ENCODE assay signal across 9 mouse cellular contexts in the genomic region with DNA sequence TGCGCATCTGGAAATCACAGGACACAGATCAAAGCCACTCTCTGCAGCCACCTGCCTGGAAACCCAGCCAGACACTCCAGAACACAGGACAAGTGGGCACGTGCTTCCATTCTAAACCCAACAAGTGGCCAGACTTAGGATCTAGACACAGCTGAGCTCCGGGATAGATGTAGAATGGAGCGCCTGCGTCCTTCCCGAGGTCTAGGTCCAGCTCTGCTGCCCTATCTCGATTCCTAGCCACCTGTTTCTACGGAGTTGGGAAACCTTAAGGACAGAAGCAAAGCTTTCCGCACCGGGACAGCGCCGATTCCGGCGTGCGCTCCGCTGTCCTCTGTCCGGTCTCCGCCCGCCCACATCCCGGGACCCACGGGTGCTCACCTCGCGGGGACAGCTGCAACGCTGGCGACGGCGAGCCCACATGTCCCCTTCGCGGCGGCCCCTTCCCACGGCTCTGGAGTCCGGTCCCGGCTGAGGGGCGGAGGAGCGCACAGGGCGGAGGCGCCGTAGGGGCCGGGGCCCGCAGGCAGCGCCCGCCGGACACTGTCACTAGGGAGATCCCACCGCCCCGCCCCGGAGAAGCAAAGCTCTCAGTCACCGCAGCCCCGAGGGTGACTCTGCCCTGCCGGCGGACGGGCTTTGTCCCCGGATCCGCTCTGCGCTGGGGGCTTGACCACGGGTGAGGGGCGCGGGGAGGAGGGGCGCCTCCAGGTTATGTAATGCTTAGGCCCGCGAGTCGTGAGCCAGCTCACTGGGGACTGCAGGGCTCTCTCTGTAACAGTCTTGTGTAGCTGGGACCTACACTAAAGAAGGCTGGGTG. TPM values are rescaled to one million over a fixed set of nuclear protein-coding genes. Genes with fewer than 3 reads are reported as not detected.
DNase-seq lines count a peak whose midpoint lies in the region; ATAC-seq lines count a peak whose summit lies in the region.
"Had no signal": no experiment of that assay in that cellular context is flagged by ENCODE, and none has a peak within 500 bp of the region (broad histone marks: within the 10 kb centered on the region; RNA-seq: fewer than 3 reads in every experiment).

Gene Slc16a12, minus strand, starts transcription at position 602 of the 817 bp plus-strand sequence.

- peak within 1 kb of the TSS; percentile 60 for H3K4me3 ChIP-seq in brown adipose tissue, adult 24 weeks (ENCODE audit: insufficient read depth, low read depth, low read length)
- H3K4me3 ChIP-seq in intestine, embryonic 16.5 days (ENCODE audit: low read length) = peak within 1 kb of the TSS; percentile 62
- H3K4me3 ChIP-seq in liver, embryonic 13.5 days (replicated peaks) = peak within 1 kb of the TSS; percentile 62

- H3K27me3 ChIP-seq in intestine, embryonic 16.5 days (replicated peaks; ENCODE audit: control insufficient read depth, insufficient read depth, low read length) = no peaks in the 10 kb centered on the region
- peaks cover 30% of the 10 kb centered on the region for H3K27me3 ChIP-seq in liver, embryonic 13.5 days

- no peak within 1 kb of the TSS for H3K27ac ChIP-seq in brown adipose tissue, adult 24 weeks (replicated peaks; ENCODE audit: low read depth, low read length)
- H3K27ac ChIP-seq in intestine, embryonic 16.5 days (ENCODE audit: low read length) = peak within 1 kb of the TSS; percentile 26; the same call in 1 of the 2 replicates
- H3K27ac ChIP-seq in liver, embryonic 13.5 days = peak within 1 kb of the TSS; percentile 72

- no peaks in the 10 kb centered on the region for H3K36me3 ChIP-seq in intestine, embryonic 16.5 days (ENCODE audit: control insufficient read depth, insufficient read depth, low read length)
- H3K36me3 ChIP-seq in liver, embryonic 13.5 days = no peaks in the 10 kb centered on the region
- H3K36me3 ChIP-seq: G1E had no signal

- H3K9me3 ChIP-seq in intestine, embryonic 16.5 days (ENCODE audit: control insufficient read depth, low read length) = no peaks in the 10 kb centered on the region
- no peaks in the 10 kb centered on the region for H3K9me3 ChIP-seq in liver, embryonic 13.5 days (replicated peaks)
- H3K9me3 ChIP-seq: G1E had no signal

- no peaks in the 10 kb centered on the region; the same call in 1 of the 2 replicates for H3K4me1 ChIP-seq in brown adipose tissue, adult 24 weeks (ENCODE audit: control insufficient read depth, insufficient read depth, insufficient read length, low read length)
- no peaks in the 10 kb centered on the region for H3K4me1 ChIP-seq in intestine, embryonic 16.5 days (ENCODE audit: control insufficient read depth, insufficient read depth, low read length)
- no peaks in the 10 kb centered on the region for H3K4me1 ChIP-seq in liver, embryonic 13.5 days (replicated peaks)

- peak within 1 kb of the TSS; percentile 76 for H3K9ac ChIP-seq in intestine, embryonic 16.5 days (ENCODE audit: low read depth, low read length)
- peak within 1 kb of the TSS; percentile 64 for H3K9ac ChIP-seq in liver, embryonic 13.5 days

- peak; percentile 95 for DNase-seq in heart, adult 11 months
- no peak for DNase-seq in heart, adult 8-10 months (ENCODE audit: low spot score)
- DNase-seq in gastrocnemius, postnatal 4 days (ENCODE audit: low spot score in 2 of 2) = peak; percentile 34 to 47
- no peak for DNase-seq in liver, embryonic 13.5 days
- DNase-seq in neural tube, embryonic 10.5 days (ENCODE audit: extremely low spot score, low spot score) = peak; percentile 66
- no peak for DNase-seq in thymus, postnatal 0 days (ENCODE audit: low spot score)

- H3K4me2 ChIP-seq in intestine, embryonic 16.5 days (ENCODE audit: low read depth, low read length) = peak within 1 kb of the TSS; percentile 92
- peak within 1 kb of the TSS; percentile 65 for H3K4me2 ChIP-seq in liver, embryonic 13.5 days

- WGBS in intestine, embryonic 16.5 days = under 1% methylated on average over 61 of the region's 61 CpGs
- WGBS in liver, embryonic 13.5 days (ENCODE audit: insufficient replicate concordance) = 2% methylated on average over 61 of the region's 61 CpGs

- ATAC-seq in intestine, embryonic 16.5 days = peak; percentile 82
- peak; percentile 75 for ATAC-seq in liver, embryonic 13.5 days (ENCODE audit: low read depth)

RNA-seq across cellular contexts. Expression of gene Slc16a12, which starts in this region (rescaled TPM):
- 1 to 10 TPM; 1.2 to 3.3 (median 2.1) TPM for total RNA-seq in heart, adult 8-10 months (2022)
- 0.99 and 1.3 TPM in 2 replicates for polyA plus RNA-seq in brown adipose tissue, adult 24 weeks (2012; ENCODE audit: insufficient read depth, insufficient read length, missing spikeins)
- total RNA-seq in gastrocnemius, postnatal 4 days (2021) = 1 to 10 TPM; 3.6 to 3.8 TPM
- polyA plus RNA-seq in intestine, embryonic 16.5 days (2015; fragmentation: Nextera tagmentation; extraction: Ambion mirVana) = 8.1 and 8.3 TPM in 2 replicates
- 8.1 and 10.5 TPM in 2 replicates for polyA plus RNA-seq in liver, embryonic 13.5 days (2015; fragmentation: Nextera tagmentation; extraction: Ambion mirVana)
- 0.23 and 0.26 TPM in 2 replicates for polyA plus RNA-seq in thymus, postnatal 0 days (2015; fragmentation: Nextera tagmentation; extraction: Ambion mirVana)
- polyA plus RNA-seq: G1E had no signal

Comparison
In these comparisons a context has a peak if more than half of its experiments do, and no peak if none do; other contexts are left out.
1. DNase-seq: peak in heart, adult 11 months (single experiment), gastrocnemius, postnatal 4 days (2 of 2) and neural tube, embryonic 10.5 days (single experiment); none in heart, adult 8-10 months (single experiment), liver, embryonic 13.5 days (single experiment) and thymus, postnatal 0 days (single experiment).
2. Peak in every context shown above with its lines, with median percentiles within 50 percentile points of each other: H3K4me3 ChIP-seq.